Mouse (Mus musculus) CD4-positive, CD25-positive, alpha-beta regulatory T cell, adult 4 months (primary cell): ENCODE measurements around the gene Bhlhe41. TPM values are rescaled to one million over a fixed set of nuclear protein-coding genes. Genes with fewer than 3 reads are reported as not detected.

Source experiments
- ATAC-seq: one replicate; pipeline ENCODE4 v1.8.0; 2017
- polyA plus RNA-seq, 2 experiments: library from polyadenylated mRNA; unstranded; fragments of 100-300 nt; shearing (Covaris generic); gene quantifications; one replicate each; pipeline ENCODE4 v1.2.1; 2017

Gene Bhlhe41
- polyA plus RNA-seq, 2 experiments from 2014 or later, result 0.22 to 0.26 TPM

DNA sequence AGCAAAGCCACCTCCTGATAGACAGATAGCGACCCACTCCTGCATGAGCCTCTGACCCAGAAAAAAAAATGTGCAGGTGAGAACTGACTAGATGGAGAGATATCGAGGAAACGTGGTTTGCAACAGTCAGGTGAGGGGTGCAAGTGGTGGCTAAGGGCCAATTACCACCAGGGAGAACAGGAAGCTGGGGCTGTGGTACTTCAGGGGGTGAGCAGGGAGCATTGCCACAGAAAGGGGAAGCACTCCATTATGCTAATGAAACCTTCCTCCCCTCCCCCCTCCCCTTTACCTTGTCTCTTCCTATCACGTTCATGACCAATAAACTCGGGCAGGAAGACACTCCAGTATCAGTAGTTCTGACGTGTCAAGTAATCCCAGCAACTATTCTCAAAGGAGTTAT lies 30.0 kb downstream of the Bhlhe41 start:
- ATAC-seq, result peak; percentile 75

DNA sequence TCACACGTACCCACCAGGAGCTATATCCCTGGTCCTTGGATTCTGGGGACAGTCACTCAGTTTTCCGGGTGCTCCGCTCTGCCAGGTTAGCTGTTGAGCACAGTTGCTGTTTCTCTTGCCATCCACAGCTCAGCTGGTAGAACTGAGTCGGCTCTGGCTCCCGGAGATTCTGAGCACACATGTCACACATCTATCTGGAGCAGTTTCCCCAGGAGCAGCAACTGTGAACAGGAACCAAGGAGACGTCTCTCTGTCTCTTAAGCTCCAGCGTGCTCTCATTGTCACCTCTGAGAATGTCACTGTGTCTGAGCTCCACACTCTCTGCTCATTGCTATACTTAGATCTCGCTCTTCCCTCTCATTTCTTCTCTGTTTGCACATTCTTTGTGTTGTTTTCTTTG lies 32.4 kb downstream of the Bhlhe41 start:
- ATAC-seq, result no peak

DNA sequence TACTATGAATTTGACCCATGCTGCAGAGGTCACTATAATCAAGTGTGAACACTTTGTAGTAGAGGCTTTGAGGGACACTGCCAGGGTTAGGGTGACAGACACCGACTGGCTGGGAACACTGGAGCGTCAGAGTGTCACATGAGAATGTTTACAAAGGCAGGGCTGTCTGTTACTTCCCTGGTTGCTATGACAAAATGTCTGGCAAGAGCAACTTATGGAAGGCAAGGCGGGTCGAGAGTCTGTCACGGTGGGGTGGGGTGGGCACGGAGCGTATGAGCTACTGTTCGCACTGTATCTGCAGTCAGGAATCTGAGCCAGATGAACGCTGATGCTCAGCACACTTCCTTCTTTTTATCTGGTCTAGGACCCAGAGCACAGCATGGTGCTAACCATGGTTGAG lies 34.7 kb downstream of the Bhlhe41 start:
- no peak for ATAC-seq

DNA sequence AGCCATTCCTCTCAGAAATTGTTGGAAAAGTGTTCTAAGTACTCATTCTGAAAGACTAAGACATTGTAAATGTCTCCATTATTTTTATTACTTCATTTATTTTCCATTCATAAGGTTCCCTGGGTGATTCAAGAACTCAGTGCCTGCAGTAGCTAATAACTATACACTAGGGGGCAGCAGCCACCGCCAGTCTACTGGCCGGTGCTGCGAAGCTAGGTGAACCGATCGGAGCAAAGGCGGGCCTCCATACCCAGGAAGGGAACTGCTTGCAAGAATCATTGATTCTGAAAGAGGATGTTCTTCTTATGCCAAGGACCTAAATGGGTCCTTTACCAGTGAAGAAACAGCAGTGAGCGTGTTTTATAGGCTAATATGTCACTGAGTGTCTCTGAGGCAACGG lies 35.2 kb downstream of the Bhlhe41 start:
- peak; percentile 93 for ATAC-seq

DNA sequence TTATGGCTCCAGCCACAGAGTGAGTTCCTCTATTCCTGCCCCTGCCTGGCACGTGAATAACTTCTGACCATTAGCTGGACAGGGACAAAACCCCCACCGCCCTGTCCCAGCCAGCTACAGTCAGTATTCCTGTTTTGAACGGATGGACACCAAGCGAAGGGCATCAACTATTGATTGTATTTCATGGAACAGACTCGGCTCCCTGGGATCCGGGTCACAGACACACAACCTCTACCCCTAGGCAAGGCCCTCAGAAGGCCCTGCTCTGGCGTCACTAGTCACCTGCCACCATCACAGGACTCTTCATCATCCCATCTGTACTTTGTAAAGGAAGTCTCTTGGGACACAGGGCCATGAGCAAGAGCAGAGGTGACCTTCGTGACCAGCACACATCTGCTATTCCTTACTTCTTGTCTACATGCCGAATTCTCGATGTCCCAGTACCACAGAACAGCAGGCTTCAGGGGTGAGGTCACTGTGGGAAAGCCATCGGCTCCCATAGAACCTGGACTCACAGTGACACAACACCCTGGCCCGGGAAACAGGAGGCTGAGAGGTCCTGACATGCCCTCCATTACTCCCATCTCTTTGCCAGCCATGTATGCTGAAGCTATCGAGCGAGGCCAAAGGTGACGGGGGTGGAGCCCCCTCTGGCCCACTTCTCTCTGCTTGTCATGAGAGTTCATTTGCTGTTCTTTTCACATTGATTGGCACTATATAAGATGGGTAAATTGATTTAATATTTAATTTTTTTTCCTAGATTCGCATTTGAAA lies 36.1 kb downstream of the Bhlhe41 start:
- ATAC-seq, result no peak

DNA sequence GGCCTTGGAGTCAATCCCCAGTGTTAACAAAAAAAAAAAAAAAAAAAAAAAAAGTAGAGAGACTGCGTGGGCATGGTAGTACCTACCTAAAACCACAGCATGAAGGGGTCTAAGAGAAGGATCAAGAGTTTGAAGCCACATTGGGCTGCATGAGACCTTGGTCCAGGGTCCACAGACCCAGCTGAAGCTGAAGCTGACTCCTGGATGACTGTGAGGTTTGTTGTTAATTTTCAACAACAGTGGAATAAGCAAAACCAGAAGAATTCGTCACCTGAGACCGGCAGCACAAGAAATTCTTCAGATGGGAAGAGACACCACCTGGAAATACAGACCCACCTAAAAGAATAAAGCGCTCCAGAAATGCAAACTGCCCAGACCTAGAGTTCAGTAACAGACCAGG lies 39.1 kb downstream of the Bhlhe41 start:
- no peak for ATAC-seq

DNA sequence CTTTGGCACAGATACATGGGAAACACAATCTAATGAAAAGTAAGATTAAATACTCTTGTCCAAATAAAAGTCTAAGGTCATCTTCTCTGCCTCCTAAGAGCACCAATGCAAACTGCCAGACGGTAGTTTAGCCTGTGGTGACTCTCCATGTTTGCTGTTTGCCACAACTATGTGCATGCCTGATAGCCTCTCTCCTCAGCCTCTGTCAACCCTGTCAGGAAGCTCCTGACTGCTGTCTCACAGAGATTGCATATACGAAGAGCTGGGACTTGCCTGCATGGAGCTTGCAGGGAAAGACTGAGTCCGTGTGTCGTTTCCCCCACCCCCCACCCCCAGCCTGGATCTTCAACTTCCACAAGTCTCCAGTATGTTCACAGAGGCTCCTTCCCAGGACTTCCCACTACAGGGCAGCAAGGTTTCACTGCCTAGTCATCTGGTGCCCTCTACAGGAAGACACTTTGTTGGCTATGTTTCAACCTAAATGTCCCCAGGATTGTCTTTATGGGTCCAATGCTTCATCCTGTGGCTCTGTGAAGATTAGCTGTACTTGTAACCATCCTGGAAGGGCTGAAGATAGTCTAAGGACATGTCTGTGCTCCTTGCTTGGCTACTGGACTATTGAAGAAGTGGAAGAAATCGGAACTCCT lies 41.6 kb downstream of the Bhlhe41 start:
- ATAC-seq, result no peak

DNA sequence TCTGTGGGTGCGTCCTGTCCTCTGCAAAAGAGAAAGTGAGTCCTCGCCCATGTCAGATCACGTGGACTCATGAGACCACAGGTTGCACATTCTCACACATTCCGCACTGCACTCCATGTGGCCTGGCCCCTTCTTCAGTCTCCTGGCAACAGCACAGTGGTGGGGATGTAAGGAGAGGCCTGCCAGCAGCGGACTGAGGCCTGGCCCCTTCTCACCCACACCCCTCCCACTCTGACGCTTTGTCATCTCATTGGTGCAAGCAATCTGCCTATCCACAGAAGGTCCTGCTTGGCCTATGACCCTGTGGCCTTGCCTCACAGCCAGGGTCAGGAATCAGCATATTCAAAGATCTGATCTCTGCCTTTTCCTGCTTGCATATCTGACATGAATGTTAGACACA lies 42.3 kb downstream of the Bhlhe41 start:
- ATAC-seq, result no peak

DNA sequence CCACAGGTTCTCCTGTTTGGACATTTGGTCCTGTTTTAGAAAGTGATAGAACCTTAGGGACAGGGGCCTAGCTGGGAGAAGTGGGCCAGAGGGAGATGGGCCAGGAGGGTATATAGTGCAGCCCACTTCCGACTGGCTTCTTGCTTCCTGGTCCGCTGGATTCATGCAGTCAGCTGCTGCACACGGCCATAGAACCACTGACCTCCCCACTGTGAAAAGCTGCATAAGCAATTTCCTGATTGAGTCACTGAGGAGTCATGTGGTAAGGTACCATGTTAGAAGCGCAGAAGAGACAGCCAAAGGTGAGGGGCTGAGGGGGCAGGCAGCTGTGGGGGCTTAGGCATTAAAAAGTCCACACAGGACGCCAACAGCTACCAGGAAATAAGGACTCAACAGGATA lies 43.1 kb downstream of the Bhlhe41 start:
- ATAC-seq, result no peak

DNA sequence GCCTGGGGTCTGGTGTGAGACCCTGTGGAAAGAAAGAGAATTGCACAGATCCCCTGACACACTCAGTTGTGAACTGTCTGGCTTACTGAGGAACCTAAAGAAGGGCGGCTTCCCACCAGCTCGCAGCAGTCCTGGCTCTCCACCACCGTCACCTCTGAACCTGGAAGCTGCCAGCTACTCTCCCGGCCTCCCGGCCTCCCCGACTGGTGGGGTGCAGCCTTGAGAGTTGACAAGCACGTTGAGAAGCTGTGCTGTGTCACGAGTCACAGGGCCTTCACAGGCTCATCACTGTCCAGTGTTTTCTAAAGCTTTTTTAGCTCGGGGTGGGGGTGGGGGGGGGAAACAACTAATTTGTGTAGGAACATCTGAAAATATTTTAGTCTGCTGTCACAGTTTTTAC lies 46.2 kb downstream of the Bhlhe41 start:
- no peak for ATAC-seq

DNA sequence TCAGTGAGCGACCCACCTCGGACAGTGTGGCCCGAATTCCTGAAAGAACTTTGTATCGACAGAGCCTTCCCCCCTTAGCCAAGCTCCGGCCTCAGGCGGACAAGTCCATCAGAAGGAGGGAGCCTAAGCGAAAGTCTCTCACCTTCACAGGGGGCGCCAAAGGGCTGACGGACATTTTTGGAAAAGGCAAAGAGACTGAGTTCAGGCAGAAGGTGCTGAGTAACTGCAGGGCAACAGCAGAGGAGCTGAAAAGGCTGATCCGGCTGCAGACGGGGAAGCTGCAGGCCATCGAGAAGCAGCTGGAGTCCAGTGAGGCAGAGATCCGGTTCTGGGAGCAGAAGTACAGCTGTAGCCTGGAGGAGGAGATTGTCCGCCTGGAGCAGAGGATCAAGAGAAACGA lies 50.2 kb downstream of the Bhlhe41 start:
- no peak for ATAC-seq

DNA sequence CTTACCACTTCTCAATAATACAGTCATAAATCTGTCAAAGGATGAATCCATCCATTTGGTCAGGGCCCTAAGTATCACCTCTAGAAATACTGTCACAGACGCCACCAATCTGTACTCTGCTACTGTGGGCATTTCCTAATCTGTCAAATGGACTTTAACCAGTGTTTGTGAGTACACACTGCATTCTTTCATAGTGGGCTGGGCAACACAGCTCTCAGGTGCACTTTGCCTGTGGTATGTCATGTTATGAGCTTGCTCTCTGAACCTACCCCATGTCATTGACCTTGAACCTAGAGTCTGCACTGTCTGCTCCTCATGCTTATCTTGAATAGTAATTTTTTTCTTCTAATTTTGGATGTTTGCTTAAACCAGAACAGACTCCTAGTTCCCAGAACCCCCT lies 54.2 kb downstream of the Bhlhe41 start:
- ATAC-seq, result no peak

DNA sequence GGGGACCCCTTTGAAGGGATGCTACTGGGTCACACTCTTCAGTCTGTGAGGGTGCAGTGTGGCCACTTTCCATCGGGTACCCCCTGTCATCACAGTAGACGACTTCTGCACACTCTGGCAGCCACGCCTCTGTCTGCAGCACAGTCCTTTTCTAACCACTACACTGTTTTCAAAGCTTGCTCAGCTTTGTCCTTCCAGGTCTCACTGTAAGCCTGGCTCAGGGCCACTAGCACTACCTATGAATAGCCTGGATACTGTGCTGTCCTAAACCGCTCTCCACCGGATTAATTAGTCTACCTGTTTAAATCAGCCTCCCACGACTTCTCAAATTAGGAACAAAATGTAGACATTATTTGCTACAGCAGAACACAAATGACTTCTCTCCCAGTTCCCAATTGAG lies 55.3 kb downstream of the Bhlhe41 start:
- no peak for ATAC-seq

DNA sequence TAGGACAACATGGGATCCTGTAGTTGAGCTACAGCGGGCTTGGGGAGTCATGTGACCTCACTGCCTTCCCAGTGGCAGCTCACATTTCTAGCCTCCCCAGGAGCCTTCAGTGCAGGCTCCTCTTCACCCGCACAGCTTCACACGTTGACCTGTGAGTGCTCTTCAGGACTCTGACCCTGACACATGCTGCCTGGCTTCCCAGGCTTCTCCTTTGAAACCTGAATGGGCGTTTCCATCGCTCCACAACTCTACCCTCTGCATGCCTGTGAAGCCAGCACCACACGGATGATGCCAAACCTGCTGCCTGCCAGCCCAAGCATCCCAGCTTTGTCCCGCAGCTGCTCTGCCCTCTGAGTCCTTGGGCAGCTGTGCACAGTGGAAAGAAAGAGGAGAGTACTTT lies 55.8 kb downstream of the Bhlhe41 start:
- no peak for ATAC-seq

Other genes starting within 250 kb of the Bhlhe41 start
- gene Tuba3b, start 249.8 kb downstream of the Bhlhe41 start, polyA plus RNA-seq, result not detected
- gene Rassf8, start 118.8 kb downstream of the Bhlhe41 start, polyA plus RNA-seq, result under 1 TPM in 1 of 2 experiments, not detected in 1; 0.13 TPM
- gene Sspn, start 66.1 kb upstream of the Bhlhe41 start, polyA plus RNA-seq, result not detected